Mouse (Mus musculus): ENCODE data around the gene Adipoq.

Gene Adipoq

GRCm38 (mm10) chr16:23196296-23196695, 50.0 kb downstream of the Adipoq start:
- no peak for DNase-seq (ENCODE audit: extremely low spot score, low read depth, low spot score)

- no peak for DNase-seq (ENCODE audit: extremely low spot score, low read depth, low spot score)
These were observed 50.5 kb downstream of the Adipoq start for GRCm38 (mm10) chr16:23196791-23197190.

- DNase-seq (ENCODE audit: extremely low spot score, low read depth, low spot score), result no peak
These were observed 55.2 kb downstream of the Adipoq start for GRCm38 (mm10) chr16:23201498-23201897.

Measured in hindlimb bud, embryonic 11.5 days (tissue).